Mouse (Mus musculus): ENCODE results near the gene Ercc2.

- TF ChIP-seq CTCF (IDR thresholded peaks at IDR 0.05; ENCODE audit: low read depth) = no peak
- no peak for TF ChIP-seq EP300 (IDR thresholded peaks at IDR 0.05; ENCODE audit: low read depth)
Measured at GRCm38 (mm10) chr7:19424051-19424450, 42.2 kb downstream of the Ercc2 start.

Measured in liver, embryonic 14.5 days (tissue).